Mouse (Mus musculus): ENCODE measurements around the gene Mbnl1. TPM values are rescaled to one million over a fixed set of nuclear protein-coding genes. Genes with fewer than 3 reads are reported as not detected.

Gene Mbnl1
- total and polyA plus RNA-seq, 2 experiments from 2014 or later, result 70.8 to 94.9 TPM

GRCm38 (mm10) chr3:60604205-60604604 is 131.6 kb downstream of the Mbnl1 start:
- no peak overlapping the region for H3K4me2 ChIP-seq (ENCODE audit: low read depth, low read length)
- ATAC-seq (ENCODE audit: insufficient read depth, low read depth), result no peak
- H3K27ac ChIP-seq (ENCODE audit: low read depth), result no peak overlapping the region
- H3K4me1 ChIP-seq (ENCODE audit: control insufficient read depth, insufficient read depth), result peaks cover 18% of the 10 kb centered on the region
- no peak overlapping the region for H3K4me3 ChIP-seq (ENCODE audit: low read depth, low read length)
- WGBS, result 32% methylated on average over 6 of the region's 6 CpGs
- no peaks in the 10 kb centered on the region for H3K27me3 ChIP-seq (ENCODE audit: control insufficient read depth, insufficient read depth, low read length)
- no peak for DNase-seq (ENCODE audit: low spot score)
- TF ChIP-seq EP300 (IDR thresholded peaks at IDR 0.05; ENCODE audit: low read depth) (no peak), CTCF (IDR thresholded peaks at IDR 0.05; ENCODE audit: low read depth) (no peak)
- peaks cover 7% of the 10 kb centered on the region; the same call in 1 of the 2 replicates for H3K36me3 ChIP-seq (replicated peaks; ENCODE audit: control insufficient read depth, insufficient read depth, low read length)
- no peak overlapping the region for H3K9ac ChIP-seq (replicated peaks; ENCODE audit: low read depth, low read length)
- H3K9me3 ChIP-seq (replicated peaks; ENCODE audit: control insufficient read depth, low read length), result no peaks in the 10 kb centered on the region

DNA sequence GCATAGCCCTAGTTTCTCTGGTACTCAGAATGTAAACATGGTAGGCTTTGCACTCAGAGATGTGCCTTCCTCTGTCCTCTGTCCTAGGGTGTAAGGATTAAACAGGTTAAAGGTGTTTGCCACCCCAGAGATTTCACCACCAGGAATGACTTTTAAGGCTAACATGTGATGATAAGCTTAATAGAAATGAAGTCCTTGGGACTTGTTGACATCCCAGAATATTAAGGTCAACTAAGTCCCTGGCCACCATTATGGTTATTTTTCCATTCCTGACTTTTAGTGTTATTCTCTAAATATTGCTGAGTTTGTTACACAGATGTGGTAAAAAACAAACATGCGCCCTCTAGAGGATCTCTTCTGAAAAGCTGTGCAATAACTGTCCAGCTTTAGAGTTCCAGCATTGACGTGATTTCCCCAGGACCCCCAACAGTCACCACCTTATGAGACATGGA is 136.3 kb downstream of the Mbnl1 start:
- no peak overlapping the region for H3K4me2 ChIP-seq (ENCODE audit: low read depth, low read length)
- ATAC-seq (ENCODE audit: insufficient read depth, low read depth) (no peak), DNase-seq (ENCODE audit: low spot score) (peak; percentile 52)
- TF ChIP-seq EP300 (IDR thresholded peaks at IDR 0.05; ENCODE audit: low read depth) (no peak), CTCF (IDR thresholded peaks at IDR 0.05; ENCODE audit: low read depth) (peak; percentile 59)
- no peaks in the 10 kb centered on the region for H3K27me3 ChIP-seq (ENCODE audit: control insufficient read depth, insufficient read depth, low read length)
- 8% methylated on average over 2 of the region's 2 CpGs for WGBS
- H3K4me1 ChIP-seq (ENCODE audit: control insufficient read depth, insufficient read depth), result 0 out of 2 replicates have a peak, but pooled peaks cover 3% of the 10 kb centered on the region
- H3K9ac ChIP-seq (replicated peaks; ENCODE audit: low read depth, low read length), result no peak overlapping the region
- peaks cover 17% of the 10 kb centered on the region for H3K36me3 ChIP-seq (replicated peaks; ENCODE audit: control insufficient read depth, insufficient read depth, low read length)
- H3K4me3 ChIP-seq (ENCODE audit: low read depth, low read length), result no peak overlapping the region
- no peak overlapping the region for H3K27ac ChIP-seq (ENCODE audit: low read depth)
- H3K9me3 ChIP-seq (replicated peaks; ENCODE audit: control insufficient read depth, low read length), result no peaks in the 10 kb centered on the region

GRCm38 (mm10) chr3:60611839-60612238 is 139.2 kb downstream of the Mbnl1 start:
- ATAC-seq (ENCODE audit: insufficient read depth, low read depth) (no peak), DNase-seq (ENCODE audit: low spot score) (peak; percentile 46)
- Histone ChIP-seq H3K4me3 (ENCODE audit: low read depth, low read length) (no peak overlapping the region), H3K36me3 (replicated peaks; ENCODE audit: control insufficient read depth, insufficient read depth, low read length) (peaks cover 23% of the 10 kb centered on the region), H3K27me3 (ENCODE audit: control insufficient read depth, insufficient read depth, low read length) (no peaks in the 10 kb centered on the region), H3K4me2 (ENCODE audit: low read depth, low read length) (no peak overlapping the region), H3K9me3 (replicated peaks; ENCODE audit: control insufficient read depth, low read length) (no peaks in the 10 kb centered on the region), H3K4me1 (ENCODE audit: control insufficient read depth, insufficient read depth) (no peaks in the 10 kb centered on the region), H3K27ac (ENCODE audit: low read depth) (no peak overlapping the region), H3K9ac (replicated peaks; ENCODE audit: low read depth, low read length) (no peak overlapping the region)
- 21% methylated on average over 2 of the region's 2 CpGs for WGBS
- TF ChIP-seq CTCF (IDR thresholded peaks at IDR 0.05; ENCODE audit: low read depth) (peak; percentile 67), EP300 (IDR thresholded peaks at IDR 0.05; ENCODE audit: low read depth) (no peak)

DNA sequence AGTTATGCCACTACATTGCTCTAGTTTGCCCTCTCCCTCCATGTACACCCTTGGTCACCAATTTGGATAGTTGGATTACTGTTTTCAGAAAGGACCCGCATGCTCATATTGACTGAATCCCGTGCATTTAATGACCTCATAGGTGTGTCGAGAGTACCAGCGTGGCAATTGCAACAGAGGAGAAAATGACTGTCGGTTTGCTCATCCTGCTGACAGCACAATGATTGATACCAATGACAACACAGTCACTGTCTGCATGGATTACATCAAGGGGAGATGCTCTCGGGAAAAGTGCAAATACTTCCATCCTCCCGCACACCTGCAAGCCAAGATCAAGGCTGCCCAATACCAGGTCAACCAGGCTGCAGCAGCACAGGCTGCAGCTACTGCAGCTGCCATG is 140.5 kb downstream of the Mbnl1 start:
- no peak overlapping the region for H3K9ac ChIP-seq (replicated peaks; ENCODE audit: low read depth, low read length)
- no peak overlapping the region for H3K27ac ChIP-seq (ENCODE audit: low read depth)
- H3K27me3 ChIP-seq (ENCODE audit: control insufficient read depth, insufficient read depth, low read length), result no peaks in the 10 kb centered on the region
- ATAC-seq (ENCODE audit: insufficient read depth, low read depth), result no peak
- H3K4me2 ChIP-seq (ENCODE audit: low read depth, low read length), result no peak overlapping the region
- peaks cover 30% of the 10 kb centered on the region for H3K36me3 ChIP-seq (replicated peaks; ENCODE audit: control insufficient read depth, insufficient read depth, low read length)
- TF ChIP-seq CTCF (IDR thresholded peaks at IDR 0.05; ENCODE audit: low read depth), result no peak
- TF ChIP-seq EP300 (IDR thresholded peaks at IDR 0.05; ENCODE audit: low read depth), result no peak
- 85% methylated on average over 7 of the region's 7 CpGs for WGBS
- no peak overlapping the region for H3K4me3 ChIP-seq (ENCODE audit: low read depth, low read length)
- no peaks in the 10 kb centered on the region for H3K9me3 ChIP-seq (replicated peaks; ENCODE audit: control insufficient read depth, low read length)
- no peak for DNase-seq (ENCODE audit: low spot score)
- H3K4me1 ChIP-seq (ENCODE audit: control insufficient read depth, insufficient read depth), result no peaks in the 10 kb centered on the region

- ATAC-seq (ENCODE audit: insufficient read depth, low read depth) (no peak), DNase-seq (ENCODE audit: low spot score) (no peak)
- WGBS, result 89% methylated on average over 7 of the region's 7 CpGs
- no peak overlapping the region for H3K27ac ChIP-seq (ENCODE audit: low read depth)
- H3K27me3 ChIP-seq (ENCODE audit: control insufficient read depth, insufficient read depth, low read length), result no peaks in the 10 kb centered on the region
- TF ChIP-seq CTCF (IDR thresholded peaks at IDR 0.05; ENCODE audit: low read depth) (no peak), EP300 (IDR thresholded peaks at IDR 0.05; ENCODE audit: low read depth) (no peak)
- no peaks in the 10 kb centered on the region for H3K9me3 ChIP-seq (replicated peaks; ENCODE audit: control insufficient read depth, low read length)
- H3K4me1 ChIP-seq (ENCODE audit: control insufficient read depth, insufficient read depth), result no peaks in the 10 kb centered on the region
- peaks cover 33% of the 10 kb centered on the region for H3K36me3 ChIP-seq (replicated peaks; ENCODE audit: control insufficient read depth, insufficient read depth, low read length)
- H3K4me2 ChIP-seq (ENCODE audit: low read depth, low read length), result no peak overlapping the region
- H3K4me3 ChIP-seq (ENCODE audit: low read depth, low read length), result no peak overlapping the region
- H3K9ac ChIP-seq (replicated peaks; ENCODE audit: low read depth, low read length), result no peak overlapping the region
Observed at GRCm38 (mm10) chr3:60614516-60614915, 141.9 kb downstream of the Mbnl1 start.

- WGBS, result 53% methylated on average over 11 of the region's 11 CpGs
- Histone ChIP-seq H3K9me3 (replicated peaks; ENCODE audit: control insufficient read depth, low read length) (no peaks in the 10 kb centered on the region), H3K27me3 (ENCODE audit: control insufficient read depth, insufficient read depth, low read length) (no peaks in the 10 kb centered on the region), H3K4me1 (ENCODE audit: control insufficient read depth, insufficient read depth) (no peaks in the 10 kb centered on the region), H3K4me3 (ENCODE audit: low read depth, low read length) (no peak overlapping the region), H3K9ac (replicated peaks; ENCODE audit: low read depth, low read length) (no peak overlapping the region), H3K4me2 (ENCODE audit: low read depth, low read length) (no peak overlapping the region), H3K36me3 (replicated peaks; ENCODE audit: control insufficient read depth, insufficient read depth, low read length) (peaks cover 36% of the 10 kb centered on the region), H3K27ac (ENCODE audit: low read depth) (peak overlapping the region; percentile 8; the same call in 1 of the 2 replicates)
- no peak for TF ChIP-seq CTCF (IDR thresholded peaks at IDR 0.05; ENCODE audit: low read depth)
- no peak for TF ChIP-seq EP300 (IDR thresholded peaks at IDR 0.05; ENCODE audit: low read depth)
- DNase-seq (ENCODE audit: low spot score) (peak; percentile 48), ATAC-seq (ENCODE audit: insufficient read depth, low read depth) (peak; percentile 62; the same call in 1 of the 2 replicates)
Observed at GRCm38 (mm10) chr3:60615057-60615606, 142.5 kb downstream of the Mbnl1 start.

Measured in heart, postnatal 0 days (tissue).